Mouse (Mus musculus) C2C12 (cell line): Measurements from ENCODE around the gene Gan.

ENCODE experiments used
- CTCF ChIP-seq: IDR thresholded peaks from one replicate; pipeline ENCODE4 v1.5.1; 2011; ENCODE audit not compliant: control insufficient read depth, insufficient read depth, insufficient read length
- MAX ChIP-seq: IDR thresholded peaks from one replicate; pipeline ENCODE4 v1.6.1; 2011; ENCODE audit warnings: mild to moderate bottlenecking, control low read depth
- USF1 ChIP-seq: IDR thresholded peaks from one replicate; pipeline ENCODE4 v1.6.1; 2011; ENCODE audit warnings: low read depth, mild to moderate bottlenecking, control low read depth, moderate library complexity

- TF ChIP-seq CTCF (no peak), USF1 (no peak), MAX (no peak)
These were observed 107.1 kb downstream of the Gan start for GRCm38 (mm10) chr8:117265079-117265478.
